Mouse (Mus musculus) liver, adult (tissue): Measurements from ENCODE around the gene Poln.

Source experiments
- GATA4 ChIP-seq: IDR thresholded peaks from 2 replicates; pipeline ENCODE4 v1.6.1; 2014; ENCODE audit warnings: mild to moderate bottlenecking, low read length; ENCODE audit not compliant: insufficient replicate concordance

Gene Poln

DNA sequence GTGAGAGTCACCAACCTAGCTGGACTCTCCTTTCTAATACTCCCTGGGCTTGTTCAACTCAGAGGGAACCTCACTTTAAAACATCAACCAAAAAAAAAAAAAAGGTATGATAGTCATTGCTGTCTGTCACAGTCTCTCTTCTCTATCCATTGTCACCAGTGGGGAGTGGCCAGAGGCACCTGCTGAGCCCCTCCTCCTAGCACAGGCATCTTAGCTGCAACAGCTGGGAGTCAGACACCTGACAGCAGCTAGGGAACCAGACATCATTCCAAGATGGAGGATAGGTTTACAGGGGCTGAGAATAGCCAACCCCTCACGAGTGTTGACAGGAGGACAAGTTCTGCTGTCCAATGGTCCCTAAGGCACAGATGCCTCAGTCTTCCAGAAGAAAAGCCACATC, 25.2 kb upstream of the Poln start:
- no peak for TF ChIP-seq GATA4

GRCm38 (mm10) chr5:34191843-34192242, 22.6 kb upstream of the Poln start:
- no peak for TF ChIP-seq GATA4

DNA sequence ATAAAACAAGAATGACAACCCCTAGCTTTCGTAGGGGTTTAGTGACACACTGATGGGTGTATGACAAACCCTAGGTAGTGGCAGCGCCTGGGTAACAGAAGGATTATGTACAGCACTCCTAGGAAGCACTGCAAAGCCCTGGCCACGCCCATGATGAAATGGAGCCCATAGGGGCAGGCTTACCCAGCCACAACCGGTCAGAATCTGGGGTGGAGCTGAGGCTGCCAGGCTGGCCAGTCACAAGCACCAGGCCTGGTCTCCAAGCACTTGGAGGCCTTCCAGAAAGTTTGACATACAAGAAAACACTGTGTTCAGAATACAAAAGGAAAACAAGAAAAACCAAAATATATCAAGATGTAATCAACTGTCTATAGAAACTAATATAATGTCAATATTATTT, 21.8 kb upstream of the Poln start:
- no peak for TF ChIP-seq GATA4

DNA sequence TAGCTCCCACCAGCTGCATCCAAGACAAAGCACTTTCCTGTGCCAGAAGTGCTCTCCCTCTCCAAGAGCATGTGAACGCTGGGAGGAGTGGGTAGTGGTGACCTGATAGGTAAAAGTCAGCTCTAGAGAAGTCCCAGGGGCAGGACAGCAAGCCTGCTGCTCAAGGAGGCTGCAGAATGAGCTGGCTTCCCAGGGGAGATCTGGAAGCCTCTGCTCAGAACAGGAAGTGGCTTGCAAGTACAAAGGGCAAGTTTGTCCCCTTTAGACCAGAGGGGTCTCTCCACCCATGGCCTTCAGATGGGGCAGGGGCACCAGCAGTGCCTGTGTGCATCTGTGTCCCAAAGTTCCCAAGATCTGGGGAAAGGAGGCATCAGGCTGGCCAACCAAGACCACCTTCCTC, 20.3 kb upstream of the Poln start:
- no peak for TF ChIP-seq GATA4

GRCm38 (mm10) chr5:34188856-34189255, 19.6 kb upstream of the Poln start:
- no peak for TF ChIP-seq GATA4

DNA sequence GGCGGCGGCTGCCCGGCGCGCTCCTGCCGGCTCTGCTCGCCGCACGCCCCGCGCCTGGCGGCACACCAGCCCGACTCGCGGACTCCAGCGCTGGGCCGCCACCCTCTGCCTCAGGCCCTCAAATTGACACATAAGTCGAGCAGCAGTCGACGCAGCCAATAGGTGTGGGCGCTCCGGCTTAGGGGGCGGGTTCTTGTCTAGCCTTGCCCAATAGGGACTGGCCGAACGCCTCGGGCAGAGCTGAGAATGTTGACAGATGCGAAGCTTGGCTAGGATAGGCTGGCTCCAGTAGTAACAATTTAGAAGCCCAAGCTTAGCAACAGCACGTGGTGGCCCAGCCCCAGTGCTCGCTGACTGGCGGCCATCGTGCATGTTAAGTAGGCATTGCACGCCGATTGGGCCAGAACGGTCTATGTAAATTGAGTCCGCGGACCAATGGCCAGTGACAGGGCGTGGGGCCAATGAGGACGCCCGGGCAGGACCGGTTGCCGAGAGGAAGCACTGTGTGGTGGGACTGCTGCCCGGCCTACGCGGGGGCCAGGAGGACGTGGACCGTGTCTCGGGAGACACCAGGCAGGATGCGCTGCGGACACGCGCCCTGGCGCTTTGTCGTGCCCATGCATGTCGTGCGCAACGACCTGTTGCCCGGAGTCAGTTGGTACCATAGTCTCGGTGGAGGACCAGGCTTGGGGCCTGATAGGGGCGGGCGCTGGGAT, 18.5 kb upstream of the Poln start, which contains the start of gene Mxd4:
Mxd4 (minus strand) TSS at position 120 of the 716 bp plus-strand sequence.
- peak; percentile 29; the same call in 1 of the 2 replicates for TF ChIP-seq GATA4

- no peak for TF ChIP-seq GATA4
These were observed 17.7 kb upstream of the Poln start for GRCm38 (mm10) chr5:34186961-34187391.

GRCm38 (mm10) chr5:34186391-34186790, 17.1 kb upstream of the Poln start:
- TF ChIP-seq GATA4, result no peak

DNA sequence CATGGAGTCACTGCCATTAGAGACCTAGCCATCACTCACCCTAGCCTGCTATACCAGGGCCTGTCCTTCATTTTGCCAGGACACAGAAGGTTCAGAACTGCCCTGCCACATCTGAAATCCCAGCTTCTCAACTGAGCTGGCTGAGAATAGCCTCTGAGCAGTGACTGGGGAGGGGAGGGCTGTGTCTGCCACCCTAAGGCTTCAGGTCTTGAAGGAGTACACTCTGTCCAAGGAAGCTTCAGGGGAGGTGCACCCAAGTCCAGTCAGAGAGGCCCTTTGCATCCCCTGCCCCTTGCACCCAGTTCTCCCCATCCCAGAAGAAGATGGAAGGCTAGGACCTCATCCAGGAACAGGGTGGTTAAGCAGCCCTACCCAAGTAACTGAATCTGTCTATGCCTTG, 16.5 kb upstream of the Poln start:
- TF ChIP-seq GATA4, result no peak

DNA sequence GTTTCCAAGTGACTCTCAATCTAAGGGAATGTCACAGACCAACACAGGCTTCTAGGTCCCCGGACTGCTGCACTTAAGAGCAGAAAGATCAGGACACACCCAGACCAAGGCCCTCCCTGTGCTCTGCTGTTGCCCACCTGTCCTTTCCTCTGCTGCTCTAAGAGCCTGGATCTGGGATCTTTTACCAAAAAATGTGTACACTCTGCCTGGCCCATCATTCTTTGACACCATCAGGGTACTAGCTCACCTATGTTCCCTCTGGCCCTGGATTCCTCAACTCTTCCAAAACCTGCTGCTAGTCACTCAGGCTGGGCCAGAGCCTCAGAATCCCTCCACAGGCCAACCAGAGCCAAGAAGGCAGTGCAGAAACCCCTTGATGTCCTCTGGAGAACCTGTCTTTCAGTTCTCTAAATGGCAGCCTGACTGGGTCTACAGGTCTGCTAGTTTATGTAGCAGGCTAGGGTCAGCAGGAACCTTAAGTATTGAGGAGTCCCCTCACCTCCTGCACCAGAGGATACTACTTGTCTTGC, 15.9 kb upstream of the Poln start:
- no peak for TF ChIP-seq GATA4

DNA sequence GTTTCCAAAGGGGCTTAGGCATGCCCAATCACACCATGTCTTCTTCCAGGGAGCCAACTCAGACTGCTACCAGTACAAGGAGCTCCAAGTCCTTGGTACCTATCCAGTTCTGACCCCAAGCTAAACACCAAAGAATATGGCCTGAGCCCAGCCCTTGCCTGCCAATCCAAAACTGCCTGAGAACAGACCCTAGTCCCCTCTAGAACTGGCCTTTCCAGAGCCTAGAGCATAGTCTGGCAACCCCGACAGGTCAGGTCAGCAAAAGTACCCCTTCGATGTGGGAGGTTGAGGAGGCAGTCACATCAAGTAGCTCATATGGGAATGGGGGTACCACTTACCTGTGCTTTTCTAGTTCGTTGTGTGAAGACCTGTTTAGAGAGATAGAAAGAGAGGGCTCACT, 14.7 kb upstream of the Poln start:
- no peak for TF ChIP-seq GATA4

GRCm38 (mm10) chr5:34183156-34183880, 14.1 kb upstream of the Poln start:
- peak; percentile 60; the same call in 1 of the 2 replicates for TF ChIP-seq GATA4

- TF ChIP-seq GATA4, result no peak
These were observed 13.2 kb upstream of the Poln start for GRCm38 (mm10) chr5:34182486-34182885.

DNA sequence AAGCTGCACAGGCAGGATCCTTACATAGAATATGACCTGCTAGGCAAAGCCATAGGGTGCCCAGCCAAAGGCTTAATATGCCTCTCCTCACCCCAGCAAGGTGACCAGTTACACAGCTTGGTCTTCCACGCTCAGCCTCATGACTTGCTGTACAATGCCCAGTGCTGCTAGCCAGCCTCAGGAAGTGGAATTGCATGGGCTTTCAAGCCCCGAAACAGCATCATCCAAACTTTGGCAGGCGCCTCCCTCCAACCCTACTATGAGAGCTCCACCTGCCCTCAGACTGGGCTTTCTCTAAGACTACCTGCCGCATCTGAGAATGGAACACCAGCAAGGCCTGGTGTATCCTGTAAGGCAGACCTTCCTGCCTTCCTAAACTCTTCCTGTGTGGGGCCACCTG, 8.6 kb upstream of the Poln start:
- TF ChIP-seq GATA4, result no peak

DNA sequence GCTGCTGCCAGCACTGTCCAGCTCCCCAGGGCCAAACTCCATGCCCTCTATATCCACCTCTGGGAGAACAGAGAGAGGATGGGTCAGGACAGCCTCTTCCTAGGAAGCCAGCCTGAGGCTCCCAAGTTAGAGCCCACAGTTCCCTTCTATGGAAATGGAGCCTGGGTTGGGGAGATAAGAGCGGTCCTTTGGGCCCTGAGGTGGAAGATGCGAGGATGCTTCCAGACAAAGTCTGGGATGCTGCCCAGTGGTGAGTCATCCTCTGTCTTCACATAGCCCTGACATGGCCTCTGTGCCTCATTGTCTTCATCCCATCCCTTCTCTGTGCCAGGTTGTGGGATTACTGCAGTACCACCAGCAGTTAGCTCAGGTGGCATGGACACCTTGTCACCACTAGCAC, 7.8 kb upstream of the Poln start:
- TF ChIP-seq GATA4, result no peak

DNA sequence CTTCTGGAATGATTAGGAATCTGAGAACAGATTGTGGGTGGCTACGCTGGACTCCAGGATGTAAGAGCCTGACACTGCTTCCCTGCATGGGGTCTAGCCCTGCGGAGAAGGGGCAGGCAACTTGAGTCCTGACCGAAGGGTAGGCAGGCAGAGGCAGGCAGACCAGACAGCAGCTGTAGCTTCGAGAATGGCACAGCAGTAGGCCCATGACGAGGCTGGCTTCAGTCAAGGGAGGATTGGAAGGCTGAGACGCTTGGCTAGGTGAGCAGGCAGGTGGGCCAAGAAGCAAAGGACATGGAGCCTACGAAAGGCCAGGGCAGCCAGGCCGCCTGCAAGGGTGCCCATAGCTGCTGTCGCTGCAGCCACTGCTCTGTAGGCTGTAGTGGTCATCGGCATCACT, 7.4 kb upstream of the Poln start:
- no peak for TF ChIP-seq GATA4
